Mouse (Mus musculus) frontal cortex, postnatal 36 days (tissue): ENCODE data around the gene Cux2.

Source experiments
- DNase-seq, 2 experiments: peaks; one replicate each; pipeline ENCODE4 v3.0.0; 2022; ENCODE audit warnings: low spot score in 2 of 2

Gene Cux2

DNA sequence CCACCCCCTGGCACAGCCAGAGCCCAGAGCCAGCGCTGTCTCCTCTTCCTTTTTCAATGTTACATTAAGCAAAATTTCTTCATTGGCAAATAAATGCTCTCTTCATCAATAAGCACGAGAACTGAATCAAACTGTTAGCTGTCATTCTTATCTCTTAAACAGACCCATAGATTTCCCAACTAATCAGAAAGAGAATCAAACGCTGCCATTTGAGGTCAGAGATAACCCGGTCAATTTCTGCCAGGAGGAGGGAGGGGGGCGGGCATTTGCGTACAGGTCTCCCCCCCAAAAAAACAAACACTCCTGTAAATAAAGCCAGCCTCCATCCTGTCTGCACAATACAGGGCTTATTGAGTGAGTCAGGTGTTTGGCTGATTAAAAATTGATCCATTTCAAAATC, 33.2 kb downstream of the Cux2 start:
- DNase-seq, result no peak

DNA sequence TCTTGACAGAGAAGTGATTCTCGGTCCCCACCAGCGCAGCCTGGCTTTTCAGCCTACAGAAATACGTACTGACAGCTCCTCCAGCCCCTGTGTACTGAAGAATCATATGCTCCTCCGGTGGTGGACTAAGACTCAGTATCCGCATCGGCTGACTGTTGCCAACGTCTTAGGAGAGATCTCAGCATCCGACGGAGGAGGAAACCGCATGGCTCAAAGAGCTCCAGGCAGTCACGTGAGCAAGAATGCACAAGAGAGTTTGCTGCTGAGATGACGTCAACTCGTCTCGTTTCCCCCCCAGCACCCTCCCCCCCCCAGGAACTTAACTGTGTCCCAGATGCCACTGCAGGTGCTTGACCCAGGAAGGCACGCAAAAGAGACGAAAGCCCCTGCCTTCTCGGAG, 34.8 kb downstream of the Cux2 start:
- DNase-seq, result peak in 1 of 2 experiments; percentile 30

DNA sequence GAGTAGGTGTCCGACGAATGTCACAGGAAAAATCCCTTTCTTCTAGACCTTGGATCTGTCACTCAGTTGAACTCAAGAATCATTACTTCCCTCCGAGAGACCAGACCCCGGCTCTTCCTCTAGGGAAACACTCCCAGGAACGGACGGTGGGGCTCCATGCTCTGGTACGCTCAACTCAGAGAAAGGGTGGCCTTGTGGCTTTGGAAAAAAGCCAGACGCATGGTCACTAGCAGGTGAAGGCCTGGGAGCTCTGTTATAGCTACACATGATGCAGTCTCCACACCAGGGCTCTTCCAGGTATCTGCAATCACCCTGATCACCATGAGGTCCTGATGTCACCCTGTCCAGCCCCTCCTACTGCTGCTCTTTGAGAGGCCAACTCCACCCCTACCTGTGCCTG, 35.2 kb downstream of the Cux2 start:
- DNase-seq, result no peak

DNA sequence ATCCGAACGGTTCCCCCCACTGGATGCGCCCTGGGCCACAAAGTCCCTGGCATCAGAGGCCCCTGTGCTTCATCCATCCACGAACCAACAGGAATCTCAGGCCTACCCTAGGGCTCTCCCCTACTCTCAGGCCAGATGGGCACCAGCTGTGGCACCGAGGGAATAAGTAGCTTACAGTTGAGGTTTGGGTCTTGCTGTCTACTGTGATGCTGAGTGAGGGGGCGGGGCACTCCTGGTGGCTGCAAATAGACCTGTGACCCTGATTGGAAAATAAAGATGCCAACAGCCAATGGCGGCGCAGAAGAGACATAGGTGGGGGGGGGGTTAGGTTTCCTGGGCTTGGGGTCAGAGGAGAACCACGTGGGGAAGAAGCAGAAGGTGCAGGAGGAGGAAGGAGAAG, 38.6 kb downstream of the Cux2 start:
- DNase-seq, result no peak

DNA sequence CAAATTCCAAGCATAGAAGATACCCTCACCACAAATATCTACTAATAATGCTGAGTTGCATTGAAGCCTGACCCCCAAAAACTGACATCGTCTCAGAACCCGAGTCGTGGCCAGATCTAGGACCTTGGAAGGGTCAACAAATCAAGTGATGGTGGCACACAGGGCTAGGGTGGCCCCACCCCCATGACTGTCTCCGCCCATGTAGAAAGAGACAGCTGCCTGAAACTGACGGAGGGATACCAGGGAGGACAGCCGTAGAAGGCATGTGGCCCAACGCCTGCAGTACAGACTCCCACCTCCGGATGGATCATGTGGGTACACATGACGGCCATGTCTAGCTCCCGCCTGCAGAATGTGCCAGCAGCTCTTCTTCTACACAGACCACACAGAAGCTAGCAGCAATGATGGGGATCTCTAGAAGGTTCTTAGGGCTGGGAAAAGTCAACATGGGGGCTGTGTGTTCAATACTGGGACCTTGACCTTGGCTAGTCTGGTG, 41.9 kb downstream of the Cux2 start:
- no peak for DNase-seq

DNA sequence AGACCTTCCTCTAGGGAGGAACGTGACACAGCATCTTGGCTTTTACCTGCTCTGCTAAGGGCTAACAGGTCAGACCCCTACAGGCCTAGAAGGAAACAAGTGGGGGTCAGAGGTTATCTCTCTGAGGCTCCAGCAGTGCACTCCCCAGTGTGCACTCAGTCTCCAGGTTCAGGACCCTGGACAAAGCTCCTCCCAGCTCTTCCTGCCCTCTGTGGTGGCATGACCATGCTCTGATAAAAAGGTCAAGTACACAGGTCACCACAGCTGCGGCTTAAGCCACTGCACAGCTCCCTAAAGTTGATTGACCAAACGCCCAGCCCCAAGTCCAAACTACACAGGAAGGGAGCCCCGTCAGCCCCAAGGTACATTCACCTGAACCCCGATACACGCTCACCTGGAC, 46.4 kb downstream of the Cux2 start:
- DNase-seq, result no peak

DNA sequence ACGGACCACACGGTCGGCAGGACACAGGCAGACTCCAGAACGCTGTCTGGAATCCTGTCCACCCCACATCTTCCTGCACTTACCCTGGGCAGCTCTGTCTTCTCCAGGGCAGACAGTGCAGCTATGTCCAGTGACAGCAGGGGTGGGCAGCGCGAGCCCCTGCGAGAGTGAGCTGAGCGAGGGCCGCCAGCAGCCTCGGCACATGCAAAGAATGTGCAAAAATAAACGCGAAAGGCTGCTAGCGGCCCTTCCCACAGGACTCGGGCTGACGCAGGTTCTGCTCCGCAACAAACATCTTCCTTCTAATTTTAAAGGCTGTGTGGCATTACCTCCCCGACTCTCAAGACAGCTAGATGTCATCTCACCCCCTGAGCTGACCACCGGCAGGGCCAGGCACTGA, 47.8 kb downstream of the Cux2 start:
- DNase-seq, result peak in 1 of 2 experiments; percentile 40

DNA sequence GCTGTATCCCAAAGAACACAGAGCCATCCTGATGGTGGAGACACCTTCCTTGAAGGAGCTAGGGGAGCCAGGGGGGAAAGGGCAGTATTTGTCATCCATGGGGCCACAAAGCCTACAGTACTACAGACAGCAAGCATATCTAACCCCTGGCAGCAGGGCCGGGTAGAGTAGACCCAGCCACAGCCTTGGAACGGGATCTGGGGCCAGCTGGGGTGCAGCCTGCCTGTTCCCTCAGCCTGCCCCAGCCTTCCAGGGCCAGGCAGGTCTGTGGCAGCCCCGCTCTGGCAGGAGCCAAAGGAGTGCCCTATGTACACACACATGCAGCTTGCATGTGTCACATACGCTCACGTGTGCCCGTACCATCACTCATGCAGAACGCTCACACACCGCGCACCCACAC, 48.6 kb downstream of the Cux2 start:
- peak in 1 of 2 experiments; percentile 16 for DNase-seq

DNA sequence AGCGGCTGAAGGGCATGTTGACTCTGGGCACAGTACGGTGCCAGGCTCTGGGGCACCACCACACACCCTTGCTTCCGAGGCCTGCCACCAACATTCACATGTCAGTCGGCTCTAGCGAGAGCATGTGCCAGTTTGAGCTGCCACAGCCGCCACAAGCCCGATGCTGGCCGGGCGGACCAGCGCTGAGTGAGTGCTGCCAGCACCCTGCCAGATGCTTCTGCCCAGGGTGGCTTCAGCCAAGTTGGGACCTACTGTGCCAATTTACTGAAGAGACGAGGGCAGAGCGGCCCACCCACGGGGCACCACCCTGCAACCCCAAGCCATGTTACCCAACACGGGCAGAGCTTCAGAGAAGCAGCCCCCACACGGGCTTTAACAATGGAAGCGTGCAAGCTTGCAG, 49.5 kb downstream of the Cux2 start:
- DNase-seq, result peak in 1 of 2 experiments; percentile 13

DNA sequence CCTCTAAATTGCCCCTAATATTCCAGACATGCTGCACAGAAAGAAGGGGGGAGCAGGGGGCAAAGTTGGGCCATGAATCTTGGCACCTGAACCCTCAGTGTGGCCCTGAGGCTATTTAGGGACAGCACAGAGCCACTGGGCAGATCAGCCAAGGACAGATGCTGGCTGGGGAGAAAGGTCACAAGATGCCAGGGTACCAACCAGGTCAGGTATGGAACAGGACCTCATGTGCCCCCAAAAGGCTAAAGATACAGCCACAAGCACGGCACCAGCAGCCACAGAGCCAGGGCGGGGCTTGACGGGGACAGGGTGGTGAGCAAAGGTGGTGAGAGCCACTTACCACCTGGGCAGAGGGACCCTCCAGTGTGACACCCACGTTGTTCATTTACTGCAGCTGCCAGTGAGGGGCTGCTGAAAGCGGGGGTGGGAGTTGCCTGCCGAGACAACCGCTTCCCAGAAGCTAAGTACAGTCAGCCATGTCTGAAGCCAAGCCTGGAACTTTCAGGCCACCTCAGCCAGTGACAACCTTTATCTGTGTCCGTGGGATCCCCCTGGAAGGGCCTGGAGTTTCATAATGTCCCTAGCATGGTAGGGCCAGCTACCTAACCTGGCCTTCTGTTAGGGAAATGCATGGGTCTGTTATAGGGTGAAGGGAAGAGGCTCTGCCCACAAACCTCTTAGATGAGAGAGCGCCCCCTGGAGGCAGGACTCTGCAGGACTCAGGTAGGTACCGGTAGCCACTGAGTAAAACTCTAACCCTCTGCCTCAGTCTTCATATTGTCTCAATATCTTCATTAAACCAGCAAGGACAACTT, 50.7 kb downstream of the Cux2 start:
- DNase-seq, result peak; percentile 66 to 72

DNA sequence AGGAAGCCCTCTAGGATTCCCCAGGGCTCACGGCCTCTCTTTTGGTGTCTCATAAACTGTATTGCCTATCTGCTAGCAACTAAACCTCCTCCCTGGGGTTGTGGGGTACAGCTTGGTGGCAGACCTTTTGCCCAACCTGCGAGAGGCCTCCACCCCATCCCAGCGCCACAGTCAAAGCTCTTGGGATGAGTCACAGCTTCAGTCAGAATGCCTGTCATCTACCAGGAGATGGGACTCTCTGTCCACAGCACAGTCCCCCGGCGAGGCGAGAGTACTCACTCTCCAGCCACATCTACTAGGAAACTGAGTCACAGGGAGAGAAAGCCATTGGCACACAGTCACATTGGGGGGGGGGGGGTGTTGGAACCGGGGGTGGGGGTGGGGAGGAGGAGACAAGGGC, 51.6 kb downstream of the Cux2 start:
- no peak for DNase-seq

DNA sequence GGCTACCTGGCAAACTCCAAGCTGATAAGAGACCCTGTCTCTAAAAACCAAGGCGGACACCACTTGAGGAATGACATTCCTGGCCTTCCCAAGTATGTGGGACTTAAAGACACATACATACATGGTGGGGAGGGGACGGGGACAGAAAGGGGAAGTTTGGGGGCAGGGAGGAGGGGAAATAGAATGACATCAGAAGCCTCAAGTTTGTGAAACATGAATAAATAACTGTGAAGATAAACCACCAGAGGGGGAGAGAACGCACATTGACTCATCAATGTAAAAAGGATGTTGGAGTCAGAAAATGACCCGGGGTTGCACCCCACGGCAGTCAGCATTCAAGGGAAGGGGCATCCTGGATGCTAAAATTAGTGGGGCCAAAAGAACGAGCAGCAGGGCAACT, 53.2 kb downstream of the Cux2 start:
- no peak for DNase-seq

DNA sequence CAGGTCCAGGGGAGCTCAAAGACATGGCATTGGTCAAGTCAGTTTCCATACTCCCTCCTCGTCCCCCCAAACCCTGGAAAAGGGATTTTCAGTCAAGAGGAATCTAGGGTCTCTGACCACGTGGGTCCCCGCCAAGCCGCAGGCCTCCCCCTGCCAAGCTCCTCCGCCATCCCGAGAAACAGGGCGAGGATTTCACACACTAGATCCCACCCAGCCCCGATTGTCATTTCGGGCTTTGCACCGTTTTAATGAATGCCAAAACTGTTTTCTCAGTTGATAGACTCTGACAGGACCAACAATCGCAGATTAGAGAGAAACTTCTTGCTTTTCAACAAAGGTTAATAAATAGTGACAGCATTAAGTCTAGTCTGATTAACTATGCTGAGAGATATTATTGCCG, 55.1 kb downstream of the Cux2 start:
- no peak for DNase-seq

DNA sequence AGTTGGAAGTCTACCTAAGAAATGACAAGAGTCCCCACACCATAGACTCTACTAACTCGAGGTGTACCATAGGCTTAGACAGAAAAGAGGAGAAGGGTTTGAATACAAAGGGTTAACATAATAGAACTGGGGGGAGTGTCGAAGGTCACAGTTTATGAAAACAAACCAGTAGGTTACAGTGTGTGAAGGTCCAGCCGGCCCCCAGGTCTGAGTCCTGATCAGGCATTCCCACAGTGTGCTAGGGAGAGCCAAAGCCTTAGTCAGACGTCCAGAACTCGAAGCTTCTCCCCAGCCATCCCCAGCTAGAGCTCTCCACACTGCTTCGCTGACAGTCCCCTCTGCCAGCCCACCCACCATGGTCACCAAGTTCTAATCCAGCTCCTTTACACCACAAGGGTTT, 58.0 kb downstream of the Cux2 start:
- DNase-seq, result no peak

DNA sequence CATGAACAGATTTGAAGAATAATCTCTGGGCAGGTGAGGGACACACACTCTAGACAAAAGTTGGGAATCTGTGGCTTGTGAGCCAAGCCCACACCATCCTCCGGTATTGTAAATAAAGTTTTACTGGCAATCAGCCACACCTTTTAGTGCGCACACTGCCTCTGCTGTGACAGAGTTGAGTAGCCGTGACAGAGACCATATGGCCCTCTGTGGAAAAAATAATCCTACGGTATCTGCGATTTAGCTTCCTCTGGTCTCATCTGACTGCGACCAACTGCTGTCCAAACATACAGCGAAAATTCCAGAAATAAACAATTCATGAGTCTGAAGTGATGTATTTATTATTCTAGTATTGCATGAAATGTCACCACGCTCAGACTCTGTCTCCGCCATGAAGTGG, 64.0 kb downstream of the Cux2 start:
- no peak for DNase-seq

DNA sequence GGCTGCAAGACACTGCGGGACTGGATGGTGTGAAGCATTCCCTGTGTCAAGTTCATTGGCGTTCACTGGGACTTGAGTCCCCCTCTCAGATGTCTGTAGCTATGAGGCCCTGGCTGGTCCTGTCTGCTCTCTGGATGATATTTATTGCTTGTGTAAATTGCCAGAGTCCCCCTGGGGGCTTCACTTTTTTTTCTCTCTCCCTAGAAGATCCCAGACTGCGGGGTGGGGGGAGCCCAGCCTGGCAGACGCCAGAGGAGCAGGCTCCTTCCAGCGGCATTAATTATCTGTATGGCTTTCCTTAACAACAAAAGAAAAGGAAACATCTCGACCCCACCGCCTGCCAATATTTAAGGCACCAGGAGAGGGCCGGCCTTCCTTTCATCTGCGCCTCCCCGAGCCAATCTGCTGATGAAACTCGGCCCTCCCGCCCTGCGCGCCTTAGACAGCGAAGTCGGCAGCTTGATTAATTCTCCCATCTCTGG, 68.2 kb downstream of the Cux2 start:
- DNase-seq, result no peak

DNA sequence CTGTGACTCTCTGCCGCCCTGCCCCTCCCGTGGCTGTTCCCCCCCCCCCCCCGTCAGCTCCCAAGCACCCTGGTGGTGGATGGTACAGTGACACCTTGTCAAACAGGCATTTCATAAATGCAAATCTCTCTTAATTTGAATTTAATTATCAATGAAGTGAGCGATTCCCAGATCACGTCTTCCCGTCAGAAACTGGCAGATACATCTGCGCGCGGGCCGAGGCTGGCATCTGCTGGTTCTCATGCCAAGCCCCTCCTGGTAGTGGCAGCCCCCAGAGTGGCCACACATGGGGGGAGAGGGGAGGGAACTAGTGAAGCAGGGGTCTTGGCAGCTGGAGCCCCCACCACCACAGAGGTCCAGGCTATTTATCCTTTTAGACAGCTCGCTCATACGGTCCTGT, 73.6 kb downstream of the Cux2 start:
- DNase-seq, result no peak

DNA sequence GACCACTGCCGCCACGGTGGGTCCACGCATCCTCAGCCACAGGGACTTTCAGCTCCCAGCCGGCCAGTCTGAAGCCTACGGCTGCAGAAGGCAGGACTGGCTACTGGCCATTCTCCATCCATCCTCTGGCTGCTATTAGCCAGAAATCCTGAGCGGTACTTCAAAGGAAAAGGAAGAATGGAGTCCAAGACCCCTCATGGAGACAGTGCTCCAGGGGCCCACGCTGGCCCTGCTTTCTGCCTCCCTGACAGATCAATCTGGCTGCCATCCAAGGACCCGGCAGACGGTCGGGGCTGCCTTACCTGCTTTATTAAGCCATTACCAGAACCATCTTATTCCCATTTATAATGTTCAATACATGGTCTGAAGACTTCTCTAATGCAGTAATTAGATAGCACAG, 76.4 kb downstream of the Cux2 start:
- no peak for DNase-seq

DNA sequence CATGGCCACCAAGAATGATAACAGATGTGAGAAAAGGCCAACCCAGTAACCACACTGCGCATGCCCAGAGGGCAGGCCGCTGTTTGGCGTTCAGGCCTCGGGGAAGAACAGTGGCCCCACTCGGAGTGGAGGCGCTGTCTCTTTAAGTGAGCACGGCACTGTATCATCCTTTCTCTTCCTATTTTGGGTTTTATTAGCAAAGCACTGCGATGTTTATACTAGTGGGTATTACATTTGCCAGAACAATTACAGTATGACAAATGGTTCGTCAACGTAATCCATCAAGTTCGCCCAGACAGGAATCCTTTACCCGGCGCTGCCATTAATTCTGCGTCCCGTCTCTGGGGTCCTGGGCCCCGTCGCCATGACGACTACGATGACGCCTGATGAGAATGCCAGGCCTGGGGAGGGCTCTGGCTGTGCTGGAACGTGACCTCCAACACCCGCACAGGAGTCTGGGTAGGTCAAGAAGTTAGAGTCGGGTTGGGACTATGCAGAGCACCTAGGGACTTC, 77.2 kb downstream of the Cux2 start:
- no peak for DNase-seq

DNA sequence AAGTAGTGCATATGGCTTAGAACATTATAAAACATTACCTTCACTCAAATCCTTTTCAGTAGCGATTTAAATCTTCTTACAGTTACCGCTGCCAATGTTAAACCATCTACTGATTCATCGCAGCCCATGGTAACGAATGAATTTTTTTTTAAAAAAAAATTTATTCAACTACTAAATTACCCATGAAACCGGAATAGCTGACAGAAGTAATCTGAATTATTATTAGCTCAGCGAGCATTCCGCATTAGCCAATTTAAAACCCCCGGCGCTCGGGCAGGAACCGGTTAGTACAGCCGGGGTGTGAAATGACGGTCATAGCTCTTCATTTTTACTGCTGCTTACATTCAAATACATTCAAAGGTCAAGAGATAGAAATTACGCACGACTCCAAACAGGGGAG, 80.9 kb downstream of the Cux2 start:
- no peak for DNase-seq

DNA sequence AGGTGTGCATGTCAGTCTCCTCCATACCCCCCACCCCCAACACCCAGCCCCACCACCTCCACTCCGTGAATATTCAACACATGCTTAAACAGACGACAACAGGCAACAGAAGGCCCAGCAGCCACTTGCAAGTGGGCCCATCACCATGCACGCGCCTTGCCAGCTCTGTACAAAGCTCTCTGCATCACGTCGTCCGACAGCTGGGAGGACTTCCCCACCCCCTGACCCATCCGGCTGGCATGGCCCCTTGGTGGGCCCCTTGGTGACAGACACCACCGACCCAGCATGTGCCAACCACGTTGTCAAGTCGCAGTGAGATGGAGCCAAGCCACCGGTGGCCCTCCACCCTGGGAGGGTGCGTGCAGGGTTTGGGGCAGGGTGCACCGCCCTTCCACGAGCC, 81.5 kb downstream of the Cux2 start:
- no peak for DNase-seq

DNA sequence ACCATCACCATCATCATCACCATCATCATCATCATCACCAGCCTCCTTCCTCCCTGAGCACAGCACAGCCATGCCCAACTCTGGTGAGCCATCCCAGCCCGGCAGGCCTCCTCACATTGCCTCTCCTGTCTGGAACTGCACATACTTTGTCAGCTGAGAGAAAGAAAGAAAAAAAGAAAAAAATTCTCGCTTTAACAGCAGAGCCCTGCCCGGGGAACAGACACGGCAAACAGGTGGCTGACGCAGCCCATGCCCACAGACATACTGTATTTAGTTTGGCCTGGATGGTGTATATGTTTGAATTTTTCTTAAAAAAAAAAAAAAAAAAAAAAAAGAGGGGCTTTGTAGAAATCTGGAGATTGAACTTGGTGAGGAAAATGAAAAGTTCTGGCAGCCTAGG, 82.4 kb downstream of the Cux2 start:
- DNase-seq, result no peak

DNA sequence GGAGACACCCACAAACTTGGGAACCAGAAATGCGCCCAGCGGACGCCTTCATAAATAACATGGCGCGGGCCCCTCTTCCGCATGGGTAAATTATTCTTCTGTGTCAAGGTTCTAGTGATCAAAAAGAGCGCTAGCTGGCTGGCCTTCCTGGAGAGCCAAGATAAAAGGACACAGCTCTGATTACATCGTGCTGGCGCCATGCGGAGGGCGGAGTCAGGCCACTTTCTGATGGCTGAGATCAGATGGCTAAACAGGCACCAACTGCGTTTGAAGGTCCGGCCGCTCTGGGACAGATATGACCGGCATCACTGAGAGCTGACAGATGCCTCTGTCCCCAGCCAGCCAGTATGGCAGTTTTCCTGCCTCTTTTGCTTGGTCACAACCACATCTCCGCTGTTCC, 83.0 kb downstream of the Cux2 start:
- DNase-seq, result no peak

DNA sequence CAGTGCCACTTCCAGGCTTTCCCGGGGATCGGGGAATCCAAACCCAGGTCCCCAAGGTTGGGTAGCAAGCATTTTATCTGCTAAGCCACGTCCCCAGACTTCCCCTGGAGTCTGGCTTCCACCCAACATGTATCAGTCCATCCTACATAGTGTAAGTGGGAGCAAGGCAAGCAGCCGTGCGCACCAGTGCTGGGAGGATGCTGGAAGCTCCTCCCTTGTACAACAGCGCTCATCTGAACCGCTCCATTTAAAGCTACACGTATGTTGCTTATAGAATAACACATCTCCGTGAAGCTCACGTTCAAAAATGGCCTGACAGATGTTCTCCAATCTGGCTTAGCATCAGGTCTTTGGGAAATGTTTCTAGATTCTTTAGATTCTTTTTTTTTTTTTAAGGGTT, 86.9 kb downstream of the Cux2 start:
- peak in 1 of 2 experiments; percentile 49 for DNase-seq
